Mouse (Mus musculus) megakaryocyte, embryonic 14.5 days (primary cell): ENCODE measurements around the gene Ccnt2. TPM values are rescaled to one million over a fixed set of nuclear protein-coding genes. Genes with fewer than 3 reads are reported as not detected.

Experiments
- H3K27me3 ChIP-seq: replicated peaks from 2 replicates; pipeline ENCODE3; 2012; ENCODE audit warnings: inconsistent platforms
- H3K36me3 ChIP-seq: replicated peaks from 2 replicates; pipeline ENCODE3; 2012; ENCODE audit warnings: low read length, inconsistent platforms, mixed read lengths
- H3K4me1 ChIP-seq: 2 replicates; pipeline ENCODE4 v1.6.1; 2012; ENCODE audit warnings: inconsistent platforms
- H3K4me3 ChIP-seq: replicated peaks from 2 replicates; pipeline ENCODE3; 2012; ENCODE audit warnings: moderate library complexity, mild to moderate bottlenecking, inconsistent platforms
- H3K9me3 ChIP-seq: 2 replicates; pipeline ENCODE4 v1.6.1; 2012; ENCODE audit warnings: inconsistent platforms
- FLI1 ChIP-seq: IDR thresholded peaks from 2 replicates; pipeline ENCODE4 v1.6.1; 2012; ENCODE audit warnings: low read length, inconsistent platforms, mixed read lengths
- GATA1 ChIP-seq: IDR thresholded peaks from 3 replicates; pipeline ENCODE4 v1.6.1; 2012; ENCODE audit warnings: mixed read lengths, low read length, inconsistent platforms, borderline replicate concordance
- polyA plus RNA-seq: library from polyadenylated mRNA; stranded (reverse); fragments of >175 nt; gene quantifications from 2 replicates; pipeline ENCODE4 v1.2.3, GENCODE M21; 2012; ENCODE audit warnings: low replicate concordance; ENCODE audit not compliant: insufficient read depth

Gene Ccnt2
- polyA plus RNA-seq, 1 experiment = 2.5 TPM

- Histone ChIP-seq H3K9me3 (no peaks in the 10 kb centered on the region), H3K4me3 (no peak overlapping the region), H3K27me3 (no peaks in the 10 kb centered on the region), H3K36me3 (peaks cover 46% of the 10 kb centered on the region), H3K4me1 (peaks cover 58% of the 10 kb centered on the region)
- TF ChIP-seq FLI1 (no peak), GATA1 (no peak)
Measured at GRCm38 (mm10) chr1:127788943-127789342, 15.0 kb downstream of the Ccnt2 start.

- no peaks in the 10 kb centered on the region for H3K9me3 ChIP-seq
- H3K4me3 ChIP-seq = no peak overlapping the region
- H3K4me1 ChIP-seq = peaks cover 39% of the 10 kb centered on the region
- peaks cover 62% of the 10 kb centered on the region for H3K36me3 ChIP-seq
- H3K27me3 ChIP-seq = no peaks in the 10 kb centered on the region
- no peak for TF ChIP-seq FLI1
- no peak for TF ChIP-seq GATA1
Measured at GRCm38 (mm10) chr1:127793459-127793858, 19.5 kb downstream of the Ccnt2 start.

- H3K4me3 ChIP-seq = no peak overlapping the region
- no peak for TF ChIP-seq FLI1
- no peak for TF ChIP-seq GATA1
- H3K27me3 ChIP-seq = no peaks in the 10 kb centered on the region
- peaks cover 34% of the 10 kb centered on the region for H3K4me1 ChIP-seq
- no peaks in the 10 kb centered on the region for H3K9me3 ChIP-seq
- H3K36me3 ChIP-seq = peaks cover 70% of the 10 kb centered on the region
Measured at GRCm38 (mm10) chr1:127795087-127795769, 21.3 kb downstream of the Ccnt2 start.

- H3K36me3 ChIP-seq = peaks cover 78% of the 10 kb centered on the region
- no peaks in the 10 kb centered on the region for H3K9me3 ChIP-seq
- TF ChIP-seq GATA1 (no peak), FLI1 (no peak)
- H3K4me3 ChIP-seq = no peak overlapping the region
- peaks cover 31% of the 10 kb centered on the region for H3K4me1 ChIP-seq
- H3K27me3 ChIP-seq = no peaks in the 10 kb centered on the region
Measured at GRCm38 (mm10) chr1:127796341-127796740, 22.4 kb downstream of the Ccnt2 start.

- peaks cover 78% of the 10 kb centered on the region for H3K36me3 ChIP-seq
- H3K27me3 ChIP-seq = no peaks in the 10 kb centered on the region
- TF ChIP-seq GATA1 (no peak), FLI1 (no peak)
- H3K4me1 ChIP-seq = peaks cover 31% of the 10 kb centered on the region
- no peaks in the 10 kb centered on the region for H3K9me3 ChIP-seq
- no peak overlapping the region for H3K4me3 ChIP-seq
Measured at GRCm38 (mm10) chr1:127796752-127797151, 22.8 kb downstream of the Ccnt2 start.

GRCm38 (mm10) chr1:127802916-127803315, 29.0 kb downstream of the Ccnt2 start:
- no peak overlapping the region for H3K4me3 ChIP-seq
- H3K27me3 ChIP-seq = no peaks in the 10 kb centered on the region
- TF ChIP-seq FLI1 (no peak), GATA1 (no peak)
- H3K36me3 ChIP-seq = peaks cover 85% of the 10 kb centered on the region
- H3K4me1 ChIP-seq = peaks cover 11% of the 10 kb centered on the region
- no peaks in the 10 kb centered on the region for H3K9me3 ChIP-seq

- H3K4me3 ChIP-seq = no peak overlapping the region
- H3K4me1 ChIP-seq = peaks cover 13% of the 10 kb centered on the region
- TF ChIP-seq FLI1 (no peak), GATA1 (no peak)
- no peaks in the 10 kb centered on the region for H3K27me3 ChIP-seq
- H3K36me3 ChIP-seq = peaks cover 43% of the 10 kb centered on the region
- H3K9me3 ChIP-seq = no peaks in the 10 kb centered on the region
Measured at GRCm38 (mm10) chr1:127808671-127809070, 34.7 kb downstream of the Ccnt2 start.

GRCm38 (mm10) chr1:127812929-127813328, 39.0 kb downstream of the Ccnt2 start:
- Histone ChIP-seq H3K9me3 (no peaks in the 10 kb centered on the region), H3K27me3 (no peaks in the 10 kb centered on the region), H3K4me1 (peaks cover 25% of the 10 kb centered on the region), H3K4me3 (no peak overlapping the region), H3K36me3 (peaks cover 9% of the 10 kb centered on the region)
- TF ChIP-seq FLI1 (no peak), GATA1 (no peak)

- Histone ChIP-seq H3K4me1 (peaks cover 23% of the 10 kb centered on the region), H3K4me3 (no peak overlapping the region), H3K9me3 (no peaks in the 10 kb centered on the region), H3K36me3 (no peaks in the 10 kb centered on the region), H3K27me3 (peaks cover 2% of the 10 kb centered on the region)
- TF ChIP-seq FLI1 (no peak), GATA1 (no peak)
Measured at GRCm38 (mm10) chr1:127816381-127816780, 42.4 kb downstream of the Ccnt2 start.

- no peak for TF ChIP-seq GATA1
- no peak for TF ChIP-seq FLI1
- peaks cover 48% of the 10 kb centered on the region for H3K4me1 ChIP-seq
Measured at GRCm38 (mm10) chr1:127827325-127827724, 53.4 kb downstream of the Ccnt2 start.

More at GRCm38 (mm10) chr1:127827325-127827724, 53.4 kb downstream of the Ccnt2 start:
- Histone ChIP-seq H3K4me3 (no peak overlapping the region), H3K27me3 (peaks cover 3% of the 10 kb centered on the region), H3K9me3 (no peaks in the 10 kb centered on the region), H3K36me3 (peaks cover 2% of the 10 kb centered on the region)
